Mouse (Mus musculus): ENCODE measurements around the gene Ncoa6.

DNA sequence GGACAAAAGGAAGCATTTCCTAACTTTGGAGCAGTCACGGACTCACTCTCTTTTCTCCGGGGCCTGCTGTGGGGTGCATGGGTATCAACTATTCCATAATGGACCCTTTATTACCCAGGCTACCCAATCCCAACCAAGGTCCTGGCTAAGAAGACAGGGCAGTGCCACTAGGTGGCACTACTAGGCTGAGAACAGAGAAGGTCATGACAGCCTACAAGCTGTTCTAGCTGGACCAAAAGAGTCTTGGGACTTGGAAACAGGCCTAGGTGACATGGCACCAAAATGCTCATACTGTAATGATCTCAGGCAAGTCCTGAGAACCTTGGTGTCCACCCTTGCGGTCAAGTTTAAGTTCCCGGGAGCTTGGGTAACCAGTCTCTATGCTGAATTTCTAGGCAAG is 38.8 kb upstream of the Ncoa6 start:
- TF ChIP-seq CTCF (IDR thresholded peaks at IDR 0.05) (peak; percentile 82), EP300 (IDR thresholded peaks at IDR 0.05) (no peak)
